Mouse (Mus musculus): ENCODE results near the gene Cnfn.

The Cnfn gene

DNA sequence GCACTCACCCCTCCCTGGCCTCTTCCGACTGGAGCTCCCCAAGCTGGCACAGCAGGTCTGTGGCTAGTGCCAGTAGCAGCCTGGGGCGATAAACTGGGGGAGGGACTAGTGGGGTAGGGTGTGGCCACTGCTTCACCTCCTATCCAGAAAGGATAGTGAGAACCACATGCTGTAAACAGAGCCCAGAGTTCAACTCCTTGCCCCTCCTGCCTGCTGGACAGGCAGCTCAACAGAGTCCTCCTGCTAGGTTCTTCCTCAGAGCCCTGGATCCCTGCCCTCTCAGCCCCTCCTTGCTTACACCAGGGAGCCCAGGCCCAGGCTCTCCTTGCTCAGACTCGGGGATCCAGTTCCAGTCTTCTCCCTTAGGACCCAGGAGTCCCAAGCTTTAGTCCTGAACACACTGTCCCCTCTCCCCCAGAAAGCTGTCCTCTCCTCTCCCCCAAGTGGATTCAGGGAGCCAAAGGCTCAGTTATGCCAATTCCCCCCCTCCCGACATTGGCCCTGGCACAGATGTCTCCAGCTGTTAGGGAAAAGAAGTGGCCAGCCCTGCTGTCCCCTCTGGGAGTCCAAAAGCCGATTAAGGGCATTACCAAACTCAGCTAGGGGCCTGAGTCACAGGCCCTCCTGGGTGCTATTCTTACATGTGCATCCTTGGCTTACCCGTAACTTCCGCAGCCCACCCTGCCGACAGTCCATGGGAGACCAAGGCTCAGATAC, 20.7 kb upstream of the Cnfn start:
- DNase-seq = no peak

DNA sequence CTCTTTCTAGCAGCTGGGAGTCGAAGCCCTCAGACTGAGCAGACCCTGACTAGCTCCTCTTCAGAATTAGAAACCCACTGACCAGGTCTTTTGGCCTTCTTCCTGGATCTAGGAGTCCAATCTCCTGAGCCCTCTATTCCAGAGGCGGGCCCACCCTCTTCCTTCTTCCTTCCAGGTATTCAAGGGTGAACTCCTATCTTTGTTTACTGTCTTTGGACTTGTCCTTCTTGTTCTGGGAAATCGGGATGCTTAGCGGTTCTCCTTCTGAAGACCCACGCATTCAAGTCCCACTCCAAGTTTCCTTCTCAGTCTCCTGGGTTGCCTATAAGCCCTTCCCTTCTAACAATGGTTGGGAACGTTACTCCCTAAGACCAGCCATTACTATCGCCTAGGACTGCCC, 19.4 kb upstream of the Cnfn start:
- no peak for DNase-seq

DNA sequence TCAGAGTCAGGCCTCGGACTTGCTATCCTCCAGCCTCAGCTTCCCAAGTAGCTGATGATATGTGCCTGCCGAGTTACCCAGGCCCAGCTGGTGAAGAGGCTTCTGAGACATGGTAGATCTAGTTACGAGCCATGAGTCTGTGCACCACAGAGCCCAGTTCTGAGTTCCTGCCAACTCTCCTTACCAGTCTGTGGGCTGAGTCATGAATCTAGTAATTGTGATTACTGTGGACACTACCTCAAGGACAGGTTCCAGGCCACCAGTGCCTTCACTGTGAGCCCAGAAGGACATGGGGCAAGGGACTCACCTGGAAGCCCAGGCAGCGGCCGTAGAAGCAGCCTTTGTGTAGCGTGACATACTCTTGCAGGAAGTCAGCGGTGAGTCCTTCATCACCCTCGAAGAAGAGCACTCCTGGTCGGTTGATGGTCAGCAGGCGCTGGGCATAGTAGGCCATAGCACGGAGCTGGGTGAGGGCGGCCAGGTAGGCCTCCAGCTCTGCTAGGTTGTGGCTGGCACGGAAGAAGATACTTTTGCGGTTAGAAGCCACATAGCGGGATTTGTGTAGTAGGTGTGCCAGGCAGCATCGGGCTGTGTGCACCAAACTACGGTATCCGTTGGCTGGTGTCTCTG, 18.4 kb upstream of the Cnfn start:
- DNase-seq = no peak

DNA sequence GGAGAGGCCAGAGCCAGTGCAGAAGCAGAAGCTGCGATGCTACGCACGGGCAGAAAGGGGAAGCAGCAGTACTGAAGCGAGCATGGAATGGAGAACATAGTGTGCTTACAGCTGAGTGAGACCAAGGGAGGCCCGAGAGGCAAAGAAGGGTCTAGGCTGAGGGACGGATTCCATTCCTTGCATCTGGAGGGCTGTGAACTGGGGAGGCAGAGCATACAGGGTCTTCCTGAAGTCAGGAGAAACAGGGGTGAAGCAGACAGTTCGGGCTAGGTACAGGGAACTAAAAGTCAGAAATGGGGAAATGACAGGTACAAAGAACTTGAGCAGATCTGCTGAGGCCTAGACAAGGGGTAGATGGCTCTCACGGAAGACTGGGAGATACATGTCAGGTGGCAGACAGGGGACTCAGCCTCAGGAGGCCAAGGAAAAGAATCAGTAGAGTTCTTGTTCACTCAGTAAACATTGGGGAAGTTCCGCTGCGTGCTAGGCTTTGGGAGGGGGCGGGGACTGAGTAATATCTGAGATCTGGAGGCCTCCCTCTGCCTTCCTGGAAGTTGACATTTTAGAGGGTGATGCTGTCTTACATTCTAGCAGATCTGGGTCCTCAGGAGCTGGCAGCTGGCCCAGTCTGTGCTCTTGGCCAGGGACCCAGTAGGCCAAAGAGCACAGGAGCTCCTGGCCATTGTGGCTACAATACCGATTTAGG, 16.5 kb upstream of the Cnfn start:
- DNase-seq = peak; percentile 35

DNA sequence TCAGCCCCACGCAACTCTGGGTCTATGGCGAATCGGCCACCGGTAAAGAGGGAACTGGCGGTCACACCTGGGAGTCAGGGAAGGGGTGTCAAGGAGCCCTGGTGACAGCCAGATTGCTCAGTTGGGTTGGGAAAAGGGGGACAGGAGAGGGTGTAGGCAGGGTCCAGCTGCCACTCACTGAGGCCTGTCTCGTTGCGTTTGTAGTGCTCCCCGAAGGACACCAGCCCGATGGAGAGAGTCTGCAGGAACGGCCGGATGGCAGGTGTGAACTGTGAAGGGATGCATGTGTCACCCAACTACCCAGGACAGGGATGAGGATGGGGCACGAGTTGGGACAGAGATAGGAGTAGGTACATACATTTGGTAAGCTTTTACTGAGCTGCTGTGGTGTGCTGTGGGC, 15.7 kb upstream of the Cnfn start:
- no peak for DNase-seq

DNA sequence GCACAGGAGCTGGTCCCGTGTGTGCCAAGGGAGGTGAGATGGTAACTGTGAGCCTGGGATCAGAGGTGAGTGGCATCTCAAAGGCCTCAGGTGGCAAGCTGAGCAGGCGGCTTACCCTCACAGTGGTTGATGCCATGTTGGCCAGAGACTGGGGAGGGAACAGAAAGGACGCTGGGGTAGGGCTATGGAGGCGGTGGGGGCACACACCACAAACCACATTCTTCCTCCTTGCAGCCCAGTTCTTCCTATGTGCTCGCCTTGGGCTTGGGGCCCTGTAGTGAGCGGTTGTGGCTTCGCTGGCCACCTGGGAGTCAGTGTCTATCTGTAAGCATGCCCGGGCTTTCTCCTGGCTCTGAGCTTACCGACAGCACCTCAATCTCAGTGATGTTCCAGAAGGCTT, 15.3 kb upstream of the Cnfn start:
- no peak for DNase-seq

DNA sequence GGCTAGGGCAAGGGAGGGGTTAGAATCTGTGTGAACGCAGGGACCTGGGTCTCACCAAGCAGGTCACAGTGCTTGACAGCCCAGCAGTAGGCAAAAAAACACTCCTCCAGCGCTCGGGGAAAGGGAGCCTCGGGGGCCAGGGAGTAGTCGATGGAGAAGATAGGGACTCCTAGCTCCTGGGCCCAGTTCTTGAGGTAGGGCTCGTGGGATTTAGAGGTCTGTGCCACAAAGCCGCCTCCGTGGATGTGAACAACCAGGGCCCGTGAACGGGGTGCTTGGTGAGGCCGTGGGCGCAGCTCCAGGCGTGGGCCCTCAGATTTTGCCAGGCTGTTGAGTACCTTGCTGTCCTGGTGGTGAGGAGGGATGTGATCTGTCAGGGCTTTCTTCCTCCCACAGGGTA, 14.8 kb upstream of the Cnfn start:
- DNase-seq = no peak

DNA sequence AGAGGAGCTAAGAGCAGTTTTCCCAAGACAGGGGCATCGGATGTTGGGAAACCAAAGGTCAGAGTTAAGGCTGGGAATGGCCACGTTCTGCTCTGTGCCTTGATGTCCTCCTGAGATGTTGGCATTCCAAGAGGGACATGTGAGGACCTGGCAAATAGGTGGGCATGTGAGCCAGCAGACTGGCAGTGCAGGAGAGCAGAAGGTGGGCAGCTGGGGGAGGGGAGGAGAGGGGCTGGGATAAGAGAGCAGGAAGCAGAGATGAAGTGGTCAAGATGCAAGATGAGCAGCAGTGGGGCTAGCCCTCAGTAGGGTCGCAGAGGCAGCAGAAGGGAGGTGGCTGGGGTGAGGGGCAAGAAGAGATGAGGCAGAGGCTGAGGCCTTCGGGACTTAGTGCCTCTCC, 14.4 kb upstream of the Cnfn start:
- DNase-seq = no peak

DNA sequence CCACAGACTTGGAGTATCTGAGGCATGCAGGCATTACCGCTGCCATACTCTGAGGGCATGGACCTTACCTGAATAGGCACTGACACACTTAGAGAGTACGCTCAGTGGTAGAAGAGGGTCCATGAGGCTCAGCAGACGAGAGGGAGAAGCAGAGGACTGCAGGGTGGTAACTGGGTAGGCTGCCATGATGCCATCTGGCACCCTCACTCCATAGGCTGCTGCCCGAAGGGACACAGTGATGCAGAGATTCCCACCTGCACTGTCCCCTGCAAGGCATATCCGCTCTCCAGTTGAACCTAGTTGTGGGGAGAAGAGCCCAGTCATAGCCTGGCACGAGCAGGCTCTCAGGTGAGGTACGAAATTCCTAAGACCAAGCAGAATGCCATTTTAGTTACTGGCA, 13.9 kb upstream of the Cnfn start:
- no peak for DNase-seq

DNA sequence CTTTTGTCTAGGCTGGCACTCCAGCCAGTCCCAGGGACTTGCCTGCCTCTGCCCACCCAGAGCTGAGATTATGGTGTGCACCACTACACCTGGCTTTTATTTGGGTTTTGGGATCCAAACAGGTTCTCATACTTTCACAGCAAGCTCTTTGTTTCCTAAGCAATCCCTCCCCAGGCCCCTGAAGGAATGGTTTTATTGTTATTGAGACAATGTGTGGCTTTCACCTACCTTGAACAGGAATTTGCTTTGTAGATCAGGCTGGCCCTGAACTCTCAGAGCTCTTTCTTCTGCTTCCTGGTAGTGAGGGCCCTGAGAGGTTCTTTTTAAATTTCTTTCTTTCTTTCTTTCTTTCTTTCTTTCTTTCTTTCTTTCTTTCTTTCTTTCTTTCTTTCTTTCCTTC, 13.0 kb upstream of the Cnfn start:
- DNase-seq = no peak

DNA sequence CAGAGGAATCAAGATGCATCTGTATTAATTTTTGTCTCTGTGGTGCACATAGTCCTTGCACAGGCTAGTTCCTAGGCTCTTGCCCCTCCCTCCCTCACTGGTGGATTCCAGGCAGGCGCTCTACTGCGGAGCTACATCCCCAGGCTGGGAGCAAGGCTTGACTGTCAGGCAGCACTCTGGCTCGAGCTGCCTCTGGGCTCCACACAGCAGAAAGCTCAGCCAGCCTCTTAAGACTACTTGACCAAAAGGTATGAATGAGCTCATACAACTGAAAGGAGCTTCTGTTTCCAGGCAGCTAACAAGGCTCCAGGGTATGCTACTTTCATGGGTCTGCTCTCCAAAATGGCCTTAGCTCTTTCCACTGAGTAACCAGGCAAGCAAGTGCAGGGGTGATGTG, 11.8 kb upstream of the Cnfn start:
- no peak for DNase-seq

DNA sequence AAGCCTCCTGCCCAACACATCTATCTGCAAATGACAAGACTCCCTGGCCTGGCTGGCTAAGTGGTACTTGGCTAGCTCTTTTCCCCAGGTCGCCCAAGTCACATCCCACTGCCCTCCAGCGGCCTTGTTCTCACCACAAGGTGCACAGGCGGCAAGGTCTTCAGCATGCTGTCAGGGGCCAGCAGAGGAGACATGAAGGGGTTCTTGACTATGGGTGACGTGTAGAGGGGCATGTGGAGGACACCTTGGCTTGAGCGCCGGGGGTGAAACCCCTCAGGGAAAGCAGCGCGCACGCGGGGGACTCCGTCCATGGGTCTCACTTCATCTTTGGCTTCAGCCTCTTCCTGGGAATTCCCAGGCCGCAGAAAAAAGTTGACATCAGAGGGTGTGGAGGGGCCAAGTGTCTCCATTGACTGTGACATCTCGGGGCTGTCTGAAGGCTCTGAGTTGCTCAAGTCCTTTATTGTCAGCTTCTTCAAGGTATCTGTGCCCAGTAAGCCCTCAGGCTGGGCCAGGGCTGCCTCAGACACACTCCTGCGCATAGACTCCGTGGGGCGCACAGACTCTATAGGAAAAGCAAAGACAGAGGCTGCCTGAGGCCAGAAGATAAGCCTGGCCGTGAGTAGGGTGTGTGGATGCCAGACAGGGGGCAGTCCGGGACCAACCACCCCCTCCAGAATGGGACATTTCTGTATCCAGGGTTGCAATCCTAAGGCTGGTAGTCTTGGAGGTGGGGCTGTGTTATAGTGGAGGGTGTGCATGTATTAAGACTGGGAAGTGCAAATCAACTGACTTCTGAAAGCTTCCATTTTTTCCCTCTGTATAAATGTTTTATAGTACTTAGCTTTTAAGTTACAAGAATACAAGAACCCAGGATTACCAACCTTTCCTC, 11.1 kb upstream of the Cnfn start:
- peak; percentile 30 for DNase-seq

DNA sequence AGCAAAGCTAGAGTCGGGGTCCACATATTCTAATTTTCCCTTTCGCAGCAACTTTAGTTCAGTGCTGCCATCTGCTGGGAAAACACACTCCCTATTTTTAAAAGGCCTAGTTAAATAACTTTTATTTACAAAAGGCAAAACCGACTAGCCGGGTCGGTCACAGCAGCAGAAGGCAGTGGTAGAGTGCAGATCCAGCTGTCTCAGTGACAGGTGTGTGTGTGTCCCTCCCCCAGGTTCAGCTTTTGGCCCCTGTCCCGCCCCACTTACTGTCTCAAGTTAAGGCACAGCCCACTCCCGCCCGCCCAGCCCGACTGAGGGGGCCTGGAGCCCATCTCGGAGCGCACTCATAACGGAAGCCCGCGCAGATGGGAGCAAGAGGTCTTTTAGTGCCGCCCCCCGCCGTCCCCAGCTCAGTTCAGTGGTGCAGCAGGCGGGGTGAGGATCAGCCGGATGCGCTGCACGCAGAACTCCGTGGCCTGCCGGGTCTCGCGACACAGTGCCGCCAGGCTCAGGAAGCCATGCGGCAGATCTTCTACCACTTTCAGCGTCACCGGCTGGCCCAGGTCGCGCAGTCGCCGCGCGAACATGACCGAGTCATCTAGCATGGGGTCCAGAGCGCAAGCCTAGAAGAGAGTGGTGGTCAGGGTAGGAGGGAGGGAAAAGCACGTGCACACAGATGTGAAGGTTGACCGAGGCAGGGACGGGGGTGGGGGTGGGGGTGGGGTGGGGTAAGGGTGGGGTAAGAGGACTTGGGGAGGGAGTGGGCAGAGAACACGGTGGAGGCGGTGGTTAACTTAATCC, 10.2 kb upstream of the Cnfn start:
- peak; percentile 90 for DNase-seq

DNA sequence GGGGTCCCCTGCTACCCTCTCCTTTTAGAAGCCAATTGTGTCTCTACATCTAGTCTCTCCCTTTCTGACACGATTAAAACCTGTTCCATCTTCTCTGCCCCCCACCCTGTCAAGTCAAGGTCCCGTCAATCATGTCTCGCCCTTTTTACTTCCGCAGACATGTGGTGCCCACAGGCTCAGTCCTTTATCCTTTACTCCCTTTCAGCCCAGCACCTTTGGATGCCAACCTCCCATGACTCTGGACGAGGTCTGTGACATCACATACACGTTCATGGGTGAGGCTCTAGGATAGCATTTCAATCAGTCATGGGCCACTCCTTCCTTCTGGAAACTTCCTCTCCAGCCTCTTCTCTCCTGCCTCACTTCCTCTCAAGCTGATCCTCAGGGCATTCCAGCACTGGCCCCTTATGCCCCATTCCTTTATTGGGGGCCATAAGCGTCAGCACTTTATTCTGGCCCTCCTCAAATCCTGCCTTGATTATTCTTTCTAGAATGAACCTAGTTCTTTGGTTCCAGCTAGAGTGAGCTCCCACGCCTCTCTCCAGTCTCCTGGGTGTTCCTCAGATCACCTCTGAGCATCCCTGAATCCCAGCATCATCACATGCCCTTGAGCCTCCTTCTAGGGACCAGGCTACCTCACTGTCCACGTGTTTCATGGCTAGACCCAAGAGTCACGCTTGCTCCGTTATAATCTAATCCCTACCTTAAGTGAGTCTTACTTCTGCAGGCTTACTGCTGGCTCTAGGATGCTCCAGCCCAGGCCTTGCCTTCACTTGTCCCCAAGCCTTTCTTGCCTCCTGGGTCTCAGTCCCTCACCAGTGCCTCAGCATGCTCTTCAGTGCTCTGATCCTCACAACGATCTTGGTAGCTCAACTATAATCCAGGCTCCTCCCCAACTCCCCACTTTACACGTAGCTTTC, 8.9 kb upstream of the Cnfn start:
- no peak for DNase-seq

DNA sequence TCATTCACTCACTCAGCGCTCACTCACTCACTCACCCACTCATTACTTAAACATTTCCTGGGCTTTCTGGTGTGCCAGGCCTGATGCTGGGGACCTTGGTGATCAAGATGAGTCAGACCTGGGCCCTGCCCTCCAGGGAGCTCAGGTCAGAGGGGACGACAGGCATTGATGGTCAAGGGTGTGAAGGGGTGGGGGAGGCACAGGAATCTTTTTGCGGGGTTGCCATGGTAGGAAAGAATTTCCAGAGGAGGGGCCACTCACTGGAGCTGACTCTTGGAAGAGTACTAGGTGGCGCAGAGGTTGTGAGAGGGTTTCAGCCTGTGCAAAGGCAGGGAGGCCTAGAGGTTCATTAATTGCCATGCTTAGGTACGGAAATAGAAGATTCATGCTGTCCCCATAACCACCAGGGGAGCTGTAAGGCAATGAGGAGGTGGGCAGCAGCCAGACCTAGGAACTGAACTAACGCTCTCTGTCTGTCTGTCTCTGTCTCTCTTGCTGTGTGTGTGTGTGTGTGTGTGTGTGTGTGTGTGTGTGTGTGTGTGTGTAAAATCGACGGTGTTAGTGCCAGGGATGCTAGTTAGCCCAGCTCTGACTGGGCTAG, 7.7 kb upstream of the Cnfn start:
- no peak for DNase-seq

DNA sequence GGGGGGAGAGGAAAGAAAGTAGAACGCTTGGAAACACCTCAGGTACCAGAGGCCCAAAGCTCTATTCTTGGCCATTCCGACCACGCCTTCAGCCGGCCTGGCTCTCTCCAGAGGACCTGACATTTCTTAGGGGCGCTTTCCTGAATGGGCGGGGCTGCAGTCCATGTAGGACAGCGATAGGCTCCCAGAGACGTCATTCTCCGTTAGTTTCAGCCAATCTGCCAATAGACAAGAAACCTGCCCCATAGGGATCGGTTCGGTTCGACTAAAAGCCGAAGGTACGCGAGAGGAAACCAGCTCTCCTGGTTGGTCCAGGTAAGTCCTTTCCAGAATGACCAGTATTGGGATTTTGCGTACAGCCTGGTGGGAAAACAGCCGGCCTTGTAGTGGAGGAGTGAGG, 7.0 kb upstream of the Cnfn start:
- DNase-seq = no peak

DNA sequence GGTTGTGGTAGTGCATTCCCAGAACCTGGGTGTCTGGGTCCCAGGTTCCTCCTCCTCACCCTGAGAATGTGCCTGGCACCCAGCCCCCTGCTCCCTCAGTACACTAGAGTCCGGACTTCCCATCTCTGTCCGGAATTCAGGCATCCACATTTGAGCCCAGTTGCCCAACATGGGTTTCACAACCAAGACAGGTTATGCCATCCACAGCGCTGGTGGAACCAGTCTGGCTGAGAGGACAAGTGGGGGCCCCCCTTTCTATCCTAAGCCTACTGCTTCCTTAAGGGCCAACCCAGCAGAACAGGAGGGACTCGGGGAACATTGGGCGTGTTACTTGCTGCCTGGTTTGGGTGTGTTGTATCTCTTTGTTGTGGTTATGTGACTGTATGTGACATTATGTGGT, 2.9 kb upstream of the Cnfn start:
- no peak for DNase-seq

DNA sequence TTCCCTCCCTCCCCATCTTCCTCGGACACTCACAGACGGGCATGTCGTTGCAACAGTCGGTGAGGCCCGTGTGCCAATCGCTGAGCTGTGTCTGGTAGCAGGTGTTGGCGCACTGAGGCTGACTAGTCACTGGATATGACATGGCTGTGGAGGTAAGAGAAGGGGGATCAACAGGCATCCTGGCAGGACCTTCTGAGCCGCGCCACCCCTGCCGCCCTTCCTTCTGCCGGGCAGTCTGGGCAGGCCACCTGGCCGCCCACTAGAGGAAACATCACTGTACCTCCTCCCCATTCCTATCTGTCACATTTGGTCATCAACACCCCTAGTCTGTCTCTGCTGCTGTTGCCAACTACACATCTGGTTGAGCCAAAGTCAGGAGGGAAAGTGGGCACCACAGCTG, 1.2 kb downstream of the Cnfn start:
- no peak for DNase-seq

DNA sequence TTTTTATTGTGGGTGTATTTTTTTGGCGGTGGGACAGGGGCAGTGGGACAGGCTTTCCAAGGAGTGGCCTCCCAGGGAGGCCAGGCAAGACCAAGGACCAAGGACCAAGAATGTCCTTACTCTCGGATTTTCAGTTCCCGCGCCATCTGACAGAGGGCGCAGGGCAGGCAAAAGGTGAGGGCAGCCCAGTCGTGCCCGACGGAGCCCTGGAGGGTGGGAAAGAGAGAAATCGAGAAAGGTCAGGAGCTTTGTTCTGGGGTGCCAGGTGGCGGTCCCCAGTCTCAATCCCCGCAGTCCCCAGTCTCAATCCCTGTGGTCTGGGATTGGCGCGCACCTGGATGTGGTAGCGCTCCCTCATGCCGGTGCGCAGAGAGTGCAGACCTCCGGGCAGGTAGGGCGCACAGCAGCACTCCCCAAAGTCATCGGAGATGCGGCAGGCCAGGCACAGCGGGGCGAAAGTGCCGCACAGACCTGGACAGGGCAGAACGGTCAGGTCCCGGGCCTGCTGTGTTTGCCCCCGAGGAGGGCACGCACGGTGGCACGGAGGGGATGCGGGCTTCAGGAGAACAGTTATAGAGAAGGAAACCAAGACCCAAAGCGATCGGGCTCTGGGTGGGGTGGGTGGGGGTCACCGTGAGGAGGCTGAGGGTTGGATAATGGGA, 1.8 kb downstream of the Cnfn start:
- peak; percentile 19 for DNase-seq

DNA sequence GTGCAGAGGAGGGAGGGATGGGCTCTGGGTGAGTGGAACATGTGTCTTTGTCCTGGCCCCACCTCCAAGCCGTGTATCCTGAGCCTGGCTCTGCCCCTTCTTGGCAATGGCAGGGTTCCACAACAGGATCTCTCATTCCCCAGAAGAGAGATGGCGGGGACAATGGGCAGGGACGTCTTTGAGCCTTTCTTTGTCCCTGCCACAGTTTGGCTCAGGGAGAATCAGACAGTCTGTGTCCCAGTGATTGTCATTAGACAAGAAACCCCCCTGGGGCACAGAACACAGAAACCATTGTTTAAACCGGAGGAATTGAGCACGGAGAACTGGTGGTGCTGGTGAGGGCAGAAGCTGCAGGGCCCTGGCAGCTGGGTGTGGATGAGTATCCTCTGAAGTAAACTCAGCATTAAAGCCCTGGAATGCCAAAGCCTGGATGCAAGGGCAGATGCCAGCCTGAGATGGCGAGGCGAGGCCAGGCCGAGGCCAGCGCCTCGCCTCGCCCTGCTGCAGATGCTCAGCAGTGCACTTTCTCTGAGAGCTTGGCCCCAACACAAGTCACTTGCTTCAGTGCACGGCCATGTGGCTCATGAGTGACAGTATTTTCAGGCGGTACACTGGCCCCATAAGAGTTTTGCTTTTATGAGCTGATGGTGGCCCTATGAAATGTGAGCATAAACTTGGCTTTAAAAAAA, 3.4 kb downstream of the Cnfn start:
- no peak for DNase-seq

Measured in thymus, postnatal 25 days (tissue).